Mouse (Mus musculus): ENCODE data around the gene Gm16485. TPM values are rescaled to one million over a fixed set of nuclear protein-coding genes. Genes with fewer than 3 reads are reported as not detected.

The Gm16485 gene
- 0.21 and 0.26 TPM in 2 replicates for polyA plus RNA-seq (2015; fragmentation: Nextera tagmentation; extraction: Ambion mirVana)

GRCm38 (mm10) chr9:8971491-8971890 lies at the start of gene Gm16485:
Gene Gm16485, plus strand, starts transcription at chr9:8971791.
- Histone ChIP-seq H3K27ac (replicated peaks) (no peak within 1 kb of the TSS), H3K4me3 (no peak within 1 kb of the TSS), H3K9me3 (no peaks in the 10 kb centered on the region), H3K9ac (no peak within 1 kb of the TSS), H3K4me2 (no peak within 1 kb of the TSS), H3K4me1 (replicated peaks) (no peaks in the 10 kb centered on the region), H3K27me3 (no peaks in the 10 kb centered on the region), H3K36me3 (no peaks in the 10 kb centered on the region)
- 79% methylated on average over 2 of the region's 2 CpGs for WGBS
- no peak for ATAC-seq (ENCODE audit: low read depth)

DNA sequence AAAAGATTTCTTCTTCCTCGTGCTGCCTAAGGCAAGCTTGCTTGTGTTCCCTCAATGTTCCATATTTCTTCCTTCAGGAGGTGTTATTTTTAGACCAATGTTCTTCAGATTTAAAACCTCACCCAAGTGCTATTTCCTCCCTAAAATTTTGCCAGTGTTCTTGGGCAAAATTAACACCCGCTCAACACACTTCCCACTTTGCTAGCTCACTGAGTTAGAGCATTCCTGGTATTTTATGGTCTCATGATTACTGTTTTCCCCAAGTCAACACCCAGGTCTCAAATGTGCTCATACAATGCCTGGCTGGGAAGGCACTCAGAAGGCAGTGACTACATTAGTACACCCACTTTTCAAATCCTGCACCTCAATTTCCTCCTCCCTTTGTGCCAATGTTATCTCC lies 44.0 kb upstream of the Gm16485 start:
- Histone ChIP-seq H3K4me2 (no peak overlapping the region), H3K27ac (replicated peaks) (no peak overlapping the region), H3K9ac (no peak overlapping the region), H3K9me3 (no peaks in the 10 kb centered on the region), H3K4me3 (no peak overlapping the region), H3K36me3 (no peaks in the 10 kb centered on the region), H3K27me3 (no peaks in the 10 kb centered on the region), H3K4me1 (replicated peaks) (no peaks in the 10 kb centered on the region)
- no peak for ATAC-seq (ENCODE audit: low read depth)
- 84% methylated on average over 2 of the region's 2 CpGs for WGBS

GRCm38 (mm10) chr9:8937753-8938152 lies 33.8 kb upstream of the Gm16485 start:
- Histone ChIP-seq H3K9me3 (0 out of 2 replicates have a peak, but pooled peaks cover 3% of the 10 kb centered on the region), H3K4me1 (replicated peaks) (no peaks in the 10 kb centered on the region), H3K36me3 (no peaks in the 10 kb centered on the region), H3K27me3 (no peaks in the 10 kb centered on the region), H3K4me2 (no peak overlapping the region), H3K4me3 (no peak overlapping the region), H3K9ac (no peak overlapping the region), H3K27ac (replicated peaks) (no peak overlapping the region)
- no peak for ATAC-seq (ENCODE audit: low read depth)
- WGBS, result 48% methylated on average over 1 of the region's 1 CpGs

- no peaks in the 10 kb centered on the region for H3K9me3 ChIP-seq
- H3K36me3 ChIP-seq, result no peaks in the 10 kb centered on the region
- no peak overlapping the region for H3K9ac ChIP-seq
- ATAC-seq (ENCODE audit: low read depth), result no peak
- H3K27me3 ChIP-seq, result no peaks in the 10 kb centered on the region
- no peak overlapping the region for H3K4me3 ChIP-seq
- H3K4me2 ChIP-seq, result no peak overlapping the region
- no peaks in the 10 kb centered on the region for H3K4me1 ChIP-seq (replicated peaks)
- no peak overlapping the region for H3K27ac ChIP-seq (replicated peaks)
Observed at GRCm38 (mm10) chr9:8953306-8953705, 18.3 kb upstream of the Gm16485 start.

DNA sequence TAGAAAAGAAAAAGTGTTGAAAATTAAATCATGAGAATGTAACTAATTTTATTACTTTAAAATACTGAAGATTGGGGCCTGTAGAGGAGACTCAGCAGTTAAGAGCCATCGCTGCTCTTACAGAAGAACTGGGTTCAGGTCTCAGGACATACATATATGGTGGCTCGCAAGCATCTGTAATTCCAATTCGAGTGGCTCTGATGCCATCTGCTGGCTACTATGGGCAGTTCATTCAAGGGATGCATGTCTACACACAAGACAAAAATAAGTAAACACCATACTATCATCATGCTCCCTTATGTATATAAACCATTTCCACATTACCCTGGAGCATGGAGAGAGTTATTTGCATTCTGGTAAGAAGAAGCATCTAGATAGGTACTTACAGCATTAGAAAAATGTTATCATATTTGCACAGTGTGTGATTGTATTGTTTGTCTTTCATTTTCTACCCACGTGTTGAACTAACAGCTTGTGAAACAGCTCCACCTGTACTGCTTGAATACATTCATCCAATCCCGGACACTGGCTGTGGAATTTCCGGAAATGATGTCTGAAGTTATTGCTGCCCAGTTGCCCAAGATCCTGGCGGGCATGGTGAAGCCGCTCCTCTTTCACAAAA lies 7.0 kb upstream of the Gm16485 start:
- H3K4me3 ChIP-seq, result no peak overlapping the region
- 71% methylated on average over 8 of the region's 8 CpGs for WGBS
- no peaks in the 10 kb centered on the region for H3K27me3 ChIP-seq
- ATAC-seq (ENCODE audit: low read depth), result no peak
- no peaks in the 10 kb centered on the region for H3K36me3 ChIP-seq
- no peak overlapping the region for H3K4me2 ChIP-seq
- no peak overlapping the region for H3K27ac ChIP-seq (replicated peaks)
- no peak overlapping the region for H3K9ac ChIP-seq
- H3K4me1 ChIP-seq (replicated peaks), result no peaks in the 10 kb centered on the region
- no peaks in the 10 kb centered on the region for H3K9me3 ChIP-seq

DNA sequence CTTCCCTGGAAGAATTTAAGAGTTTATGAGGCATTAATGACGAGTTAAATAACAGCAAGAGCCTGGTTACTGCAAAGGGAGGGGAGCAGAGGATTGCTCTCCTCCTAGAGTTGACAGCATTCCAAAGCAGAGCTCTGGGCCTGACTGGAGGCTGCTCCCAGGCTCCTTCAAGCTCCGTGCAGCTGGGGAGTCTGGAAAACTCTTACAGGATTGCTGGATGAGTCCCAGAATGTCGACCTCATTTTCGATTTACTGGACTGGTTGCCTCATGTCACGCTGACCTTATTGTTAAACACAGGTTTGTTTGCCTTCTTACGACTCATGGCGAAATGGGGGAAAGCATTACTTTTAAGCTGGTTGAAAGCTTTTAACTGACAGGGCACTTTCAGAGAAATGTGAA lies 1.4 kb upstream of the Gm16485 start:
- no peak overlapping the region for H3K4me2 ChIP-seq
- no peaks in the 10 kb centered on the region for H3K9me3 ChIP-seq
- H3K4me1 ChIP-seq (replicated peaks), result no peaks in the 10 kb centered on the region
- ATAC-seq (ENCODE audit: low read depth), result no peak
- H3K36me3 ChIP-seq, result no peaks in the 10 kb centered on the region
- WGBS, result 63% methylated on average over 7 of the region's 7 CpGs
- no peak overlapping the region for H3K9ac ChIP-seq
- H3K4me3 ChIP-seq, result no peak overlapping the region
- H3K27ac ChIP-seq (replicated peaks), result no peak overlapping the region
- no peaks in the 10 kb centered on the region for H3K27me3 ChIP-seq

DNA sequence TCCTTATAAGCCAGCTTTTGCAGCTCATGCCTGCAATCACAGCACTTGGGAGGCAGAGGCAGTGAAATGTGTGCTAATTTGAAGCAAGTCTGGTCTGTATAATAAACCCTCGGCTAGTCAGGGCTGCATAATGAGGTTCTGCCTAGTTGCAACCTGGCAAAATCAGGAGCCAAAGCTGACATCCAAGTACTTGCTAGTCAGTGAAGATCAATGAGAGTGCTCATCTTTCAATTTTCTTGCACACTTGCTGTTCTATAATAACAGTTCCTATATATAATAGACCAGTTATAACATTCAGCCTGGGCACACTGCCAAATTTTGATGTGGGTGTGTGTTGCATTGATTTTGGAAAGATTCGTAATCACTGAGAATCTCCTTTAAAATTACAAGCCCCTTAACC lies 6.2 kb downstream of the Gm16485 start:
- Histone ChIP-seq H3K36me3 (no peaks in the 10 kb centered on the region), H3K4me2 (no peak overlapping the region), H3K27ac (replicated peaks) (no peak overlapping the region), H3K4me1 (replicated peaks) (no peaks in the 10 kb centered on the region), H3K27me3 (no peaks in the 10 kb centered on the region), H3K9me3 (no peaks in the 10 kb centered on the region), H3K4me3 (no peak overlapping the region), H3K9ac (no peak overlapping the region)
- ATAC-seq (ENCODE audit: low read depth), result no peak
- WGBS, result 56% methylated on average over 2 of the region's 2 CpGs

DNA sequence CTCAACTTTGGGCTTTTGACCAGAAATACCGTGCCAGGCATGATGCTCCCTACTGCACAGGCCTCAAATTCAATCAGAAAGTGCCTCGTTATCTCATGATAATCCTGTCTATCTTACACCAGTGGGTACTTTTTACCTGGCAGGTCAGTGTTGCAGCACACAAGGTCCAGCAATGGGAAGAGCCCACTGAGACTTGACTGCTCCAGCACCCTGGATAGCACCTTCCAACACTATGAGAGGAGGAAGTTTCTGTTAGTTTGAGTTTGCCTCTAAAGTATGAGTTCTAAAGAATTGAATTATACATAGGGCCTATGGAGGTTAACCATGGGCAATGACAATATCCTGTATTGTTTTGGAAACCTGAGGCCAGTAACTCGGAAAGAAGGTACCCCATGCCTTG lies 10.7 kb downstream of the Gm16485 start:
- H3K9ac ChIP-seq, result no peak overlapping the region
- no peaks in the 10 kb centered on the region for H3K36me3 ChIP-seq
- H3K27ac ChIP-seq (replicated peaks), result no peak overlapping the region
- ATAC-seq (ENCODE audit: low read depth), result no peak
- H3K9me3 ChIP-seq, result no peaks in the 10 kb centered on the region
- H3K27me3 ChIP-seq, result no peaks in the 10 kb centered on the region
- H3K4me2 ChIP-seq, result no peak overlapping the region
- no peak overlapping the region for H3K4me3 ChIP-seq
- WGBS, result 81% methylated on average over 3 of the region's 3 CpGs
- no peaks in the 10 kb centered on the region for H3K4me1 ChIP-seq (replicated peaks)

GRCm38 (mm10) chr9:8996494-8996893 lies 24.9 kb downstream of the Gm16485 start:
- Histone ChIP-seq H3K27ac (replicated peaks) (no peak overlapping the region), H3K4me1 (replicated peaks) (no peaks in the 10 kb centered on the region), H3K9me3 (no peaks in the 10 kb centered on the region), H3K4me3 (no peak overlapping the region), H3K4me2 (no peak overlapping the region), H3K9ac (no peak overlapping the region), H3K36me3 (0 out of 2 replicates have a peak, but pooled peaks cover 4% of the 10 kb centered on the region), H3K27me3 (no peaks in the 10 kb centered on the region)
- no peak for ATAC-seq (ENCODE audit: low read depth)
- 89% methylated on average over 2 of the region's 2 CpGs for WGBS

- no peak overlapping the region for H3K4me2 ChIP-seq
- H3K27ac ChIP-seq (replicated peaks), result no peak overlapping the region
- H3K9ac ChIP-seq, result no peak overlapping the region
- H3K27me3 ChIP-seq, result no peaks in the 10 kb centered on the region
- no peak overlapping the region for H3K4me3 ChIP-seq
- H3K4me1 ChIP-seq (replicated peaks), result no peaks in the 10 kb centered on the region
- H3K9me3 ChIP-seq, result no peaks in the 10 kb centered on the region
- peaks cover 10% of the 10 kb centered on the region; the same call in 1 of the 2 replicates for H3K36me3 ChIP-seq
- no peak for ATAC-seq (ENCODE audit: low read depth)
Observed at GRCm38 (mm10) chr9:9001170-9001569, 29.6 kb downstream of the Gm16485 start.

DNA sequence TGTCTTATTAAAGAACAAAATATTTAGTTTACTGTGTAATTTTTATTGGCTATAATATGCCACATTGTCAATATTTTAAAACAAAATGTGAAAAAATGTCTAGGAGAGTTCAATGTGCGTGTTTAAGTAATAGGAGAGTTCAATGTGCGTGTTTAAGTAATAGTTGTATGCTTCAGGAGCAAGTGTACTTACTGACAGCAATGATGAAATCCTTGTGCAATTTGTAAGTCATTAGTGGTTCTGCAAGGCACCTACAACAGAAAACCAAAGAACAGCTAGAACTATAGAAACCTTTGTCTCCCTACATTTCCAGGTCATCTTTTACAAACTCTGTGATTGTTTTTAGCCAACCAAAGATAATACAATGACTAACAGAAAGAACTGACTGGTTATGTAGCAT lies 43.5 kb downstream of the Gm16485 start:
- Histone ChIP-seq H3K36me3 (0 out of 2 replicates have a peak, but pooled peaks cover 5% of the 10 kb centered on the region), H3K27ac (replicated peaks) (no peak overlapping the region), H3K27me3 (no peaks in the 10 kb centered on the region), H3K4me3 (no peak overlapping the region), H3K4me2 (no peak overlapping the region), H3K9me3 (0 out of 2 replicates have a peak, but pooled peaks cover 2% of the 10 kb centered on the region), H3K4me1 (replicated peaks) (no peaks in the 10 kb centered on the region), H3K9ac (no peak overlapping the region)
- no peak for ATAC-seq (ENCODE audit: low read depth)
- 89% methylated on average over 2 of the region's 2 CpGs for WGBS

Measured in neural tube, embryonic 13.5 days (tissue).